Mouse (Mus musculus) cerebellum, adult 9-10 months (tissue): ENCODE results near the gene Tpm1.
A peak's percentile ranks its signal among the peaks of the same experiment; 100 is the strongest.

ENCODE experiments used
- DNase-seq: peaks from one replicate; pipeline ENCODE4 v3.0.0; 2022

Tpm1 gene

GRCm38 (mm10) chr9:67024889-67025692 is 24.1 kb downstream of the Tpm1 start:
- no peak for DNase-seq

GRCm38 (mm10) chr9:67023371-67023770 is 25.8 kb downstream of the Tpm1 start:
- no peak for DNase-seq

- DNase-seq = no peak
These were observed 29.1 kb downstream of the Tpm1 start for GRCm38 (mm10) chr9:67020063-67020462.

GRCm38 (mm10) chr9:67013501-67013900 is 35.7 kb downstream of the Tpm1 start:
- DNase-seq = no peak

GRCm38 (mm10) chr9:67012470-67012869 is 36.7 kb downstream of the Tpm1 start:
- no peak for DNase-seq

GRCm38 (mm10) chr9:67011483-67011882 is 37.7 kb downstream of the Tpm1 start:
- no peak for DNase-seq

GRCm38 (mm10) chr9:67008781-67009180 is 40.4 kb downstream of the Tpm1 start:
- DNase-seq = no peak

GRCm38 (mm10) chr9:67006376-67006775 is 42.8 kb downstream of the Tpm1 start:
- peak; percentile 25 for DNase-seq

GRCm38 (mm10) chr9:67005161-67005742 is 44.0 kb downstream of the Tpm1 start:
- peak; percentile 69 for DNase-seq

GRCm38 (mm10) chr9:67003656-67004055 is 45.5 kb downstream of the Tpm1 start:
- DNase-seq = no peak

- no peak for DNase-seq
These were observed 46.0 kb downstream of the Tpm1 start for GRCm38 (mm10) chr9:67003156-67003555.

- DNase-seq = no peak
These were observed 47.7 kb downstream of the Tpm1 start for GRCm38 (mm10) chr9:67001506-67001905.

- DNase-seq = peak; percentile 80
These were observed 48.2 kb downstream of the Tpm1 start for GRCm38 (mm10) chr9:67001050-67001449.

GRCm38 (mm10) chr9:66999698-67000097 is 49.5 kb downstream of the Tpm1 start:
- DNase-seq = no peak

- DNase-seq = no peak
These were observed 57.3 kb downstream of the Tpm1 start for GRCm38 (mm10) chr9:66991750-66992410.

GRCm38 (mm10) chr9:66991021-66991749 is 58.0 kb downstream of the Tpm1 start:
- DNase-seq = no peak

- DNase-seq = no peak
These were observed 59.2 kb downstream of the Tpm1 start for GRCm38 (mm10) chr9:66990046-66990445.

- no peak for DNase-seq
These were observed 59.6 kb downstream of the Tpm1 start for GRCm38 (mm10) chr9:66989581-66989980.

GRCm38 (mm10) chr9:66988888-66989414 is 60.3 kb downstream of the Tpm1 start:
- DNase-seq = no peak

- no peak for DNase-seq
These were observed 60.9 kb downstream of the Tpm1 start for GRCm38 (mm10) chr9:66988198-66988887.

GRCm38 (mm10) chr9:66985377-66985776 is 63.8 kb downstream of the Tpm1 start:
- DNase-seq = no peak

GRCm38 (mm10) chr9:66982085-66982484 is 67.1 kb downstream of the Tpm1 start:
- no peak for DNase-seq
